Mouse (Mus musculus) megakaryocyte-erythroid progenitor cell, adult 5 weeks (primary cell): ENCODE data around the gene Olfr697. TPM values are rescaled to one million over a fixed set of nuclear protein-coding genes. Genes with fewer than 3 reads are reported as not detected.

ENCODE experiments used
- polyA plus RNA-seq: library from polyadenylated mRNA; stranded (reverse); fragments of >175 nt; gene quantifications from 2 replicates; pipeline ENCODE4 v1.2.3, GENCODE M21; 2012

The Olfr697 gene
- polyA plus RNA-seq, result not detected in 2 replicates

GRCm38 (mm10) chr7:106742343-106742742 is at the start of gene Olfr697:
TSS of gene Olfr697 (minus strand) at chr7:106742443.

GRCm38 (mm10) chr7:106755297-106755696 is 13.1 kb upstream of the Olfr697 start, which contains the start of gene Olfr698:
TSS of gene Olfr698 (minus strand) at chr7:106755397.

GRCm38 (mm10) chr7:106716296-106716695 is 25.9 kb downstream of the Olfr697 start, which contains the start of gene Olfr695:
TSS of gene Olfr695 (minus strand) at chr7:106716396.

GRCm38 (mm10) chr7:106691714-106692113 is 50.5 kb downstream of the Olfr697 start, which contains the start of gene Olfr694:
TSS of gene Olfr694 (minus strand) at chr7:106691814.

Other genes with a start within 250 kb of the Olfr697 start
- gene Olfr693, start 61.9 kb downstream of the Olfr697 start, polyA plus RNA-seq, result not detected in 2 replicates
- not detected in 2 replicates for gene Olfr694, start 50.6 kb downstream of the Olfr697 start, polyA plus RNA-seq
- gene Olfr695, start 26.0 kb downstream of the Olfr697 start, polyA plus RNA-seq, result not detected in 2 replicates
- gene Olfr698, start 13.0 kb upstream of the Olfr697 start, polyA plus RNA-seq, result not detected in 2 replicates
- 0.18 TPM in 1 of 2 replicates, not detected in the other for gene Olfr699, start 50.8 kb upstream of the Olfr697 start, polyA plus RNA-seq
- not detected in 2 replicates for gene Olfr700, start 66.4 kb upstream of the Olfr697 start, polyA plus RNA-seq
- gene Olfr701, start 71.7 kb upstream of the Olfr697 start, polyA plus RNA-seq, result not detected in 2 replicates
- not detected in 2 replicates for gene Olfr702, start 91.5 kb upstream of the Olfr697 start, polyA plus RNA-seq
- not detected in 2 replicates for gene Olfr703, start 100.9 kb upstream of the Olfr697 start, polyA plus RNA-seq
- gene Olfr704, start 120.7 kb upstream of the Olfr697 start, polyA plus RNA-seq, result not detected in 2 replicates
- gene Olfr705, start 134.4 kb upstream of the Olfr697 start, polyA plus RNA-seq, result not detected in 2 replicates
- not detected in 2 replicates for gene Olfr706, start 145.7 kb upstream of the Olfr697 start, polyA plus RNA-seq
- gene Olfr707, start 158.8 kb upstream of the Olfr697 start, polyA plus RNA-seq, result not detected in 2 replicates
- gene Olfr1532-ps1, start 165.6 kb upstream of the Olfr697 start, polyA plus RNA-seq, result not detected in 2 replicates
- not detected in 2 replicates for gene Olfr709-ps1, start 189.8 kb upstream of the Olfr697 start, polyA plus RNA-seq
- not detected in 2 replicates for gene Olfr710, start 205.9 kb upstream of the Olfr697 start, polyA plus RNA-seq
- not detected in 2 replicates for gene Olfr6, start 221.5 kb upstream of the Olfr697 start, polyA plus RNA-seq
- not detected in 2 replicates for gene Olfr711, start 233.0 kb upstream of the Olfr697 start, polyA plus RNA-seq